Mouse (Mus musculus): ENCODE data around the gene Ip6k3. TPM values are rescaled to one million over a fixed set of nuclear protein-coding genes. Genes with fewer than 3 reads are reported as not detected.

Ip6k3 gene
- total and polyA plus RNA-seq, 2 experiments from 2014 or later, result 0.31 TPM; not detected in 1

DNA sequence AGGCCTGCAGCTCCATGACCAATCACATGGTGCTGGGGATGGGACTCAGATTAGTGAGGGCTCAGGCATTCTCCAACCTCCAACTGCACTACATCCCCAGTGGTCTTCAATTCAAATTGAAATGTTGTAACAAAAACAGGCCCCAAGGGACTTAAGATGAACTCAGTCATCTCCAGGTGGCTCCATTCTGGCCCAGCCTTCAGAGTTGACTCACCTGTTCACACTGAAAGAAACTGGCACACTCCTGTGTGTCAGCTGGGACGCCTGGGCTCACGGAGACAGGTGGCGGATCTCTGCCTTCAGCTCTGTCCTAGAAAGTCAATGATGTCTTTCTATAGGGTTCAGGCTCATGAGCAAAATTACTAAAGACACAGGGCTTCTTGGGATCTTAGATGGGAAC lies 18.5 kb upstream of the Ip6k3 start:
- WGBS, result 78% methylated on average over 3 of the region's 3 CpGs
- ATAC-seq (no peak), DNase-seq (ENCODE audit: low spot score) (no peak)
- Histone ChIP-seq H3K4me2 (ENCODE audit: low read depth, low read length) (no peak overlapping the region), H3K9me3 (ENCODE audit: low read length) (no peaks in the 10 kb centered on the region), H3K27ac (no peak overlapping the region), H3K27me3 (ENCODE audit: insufficient read depth, low read length) (no peaks in the 10 kb centered on the region), H3K4me3 (ENCODE audit: low read length) (no peak overlapping the region), H3K9ac (replicated peaks; ENCODE audit: low read length) (no peak overlapping the region), H3K4me1 (ENCODE audit: insufficient read depth, low read length) (no peaks in the 10 kb centered on the region), H3K36me3 (ENCODE audit: insufficient read depth, low read length) (peaks cover 5% of the 10 kb centered on the region; the same call in 1 of the 2 replicates)
- TF ChIP-seq CTCF (IDR thresholded peaks at IDR 0.05; ENCODE audit: low read depth), result no peak

DNA sequence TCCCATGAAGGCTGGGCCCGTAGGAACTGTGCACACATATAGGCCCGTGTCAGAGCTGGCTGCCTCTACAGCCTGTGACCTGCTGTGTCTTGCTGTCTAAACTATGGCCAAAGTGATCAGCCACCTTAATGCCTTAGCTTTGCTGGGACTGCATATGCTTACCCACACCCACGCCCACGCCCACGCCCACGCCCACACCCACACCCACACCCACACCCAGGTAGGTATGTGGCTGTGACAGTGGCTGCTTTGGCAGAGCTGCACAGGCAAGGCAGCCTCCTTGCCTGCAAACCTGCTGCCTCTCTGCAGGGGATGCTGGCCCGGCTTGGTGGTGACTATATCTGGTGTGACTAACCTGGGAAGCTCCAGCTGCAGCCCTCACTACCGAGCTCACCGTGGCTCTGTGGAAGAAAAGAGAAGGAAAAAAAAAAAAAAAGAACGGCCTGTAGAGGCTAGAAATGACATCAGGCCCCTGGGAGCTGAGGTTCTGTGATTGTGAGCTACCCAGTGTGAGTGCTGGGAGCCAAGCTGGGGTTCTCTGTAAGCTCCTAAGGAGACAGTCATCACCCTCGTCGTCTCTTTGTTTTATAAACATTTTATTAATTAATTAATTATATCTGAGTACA lies 16.2 kb upstream of the Ip6k3 start:
- no peak for TF ChIP-seq CTCF (IDR thresholded peaks at IDR 0.05; ENCODE audit: low read depth)
- Histone ChIP-seq H3K4me1 (ENCODE audit: insufficient read depth, low read length) (no peaks in the 10 kb centered on the region), H3K27ac (no peak overlapping the region), H3K9ac (replicated peaks; ENCODE audit: low read length) (no peak overlapping the region), H3K27me3 (ENCODE audit: insufficient read depth, low read length) (no peaks in the 10 kb centered on the region), H3K9me3 (ENCODE audit: low read length) (no peaks in the 10 kb centered on the region), H3K36me3 (ENCODE audit: insufficient read depth, low read length) (no peaks in the 10 kb centered on the region), H3K4me2 (ENCODE audit: low read depth, low read length) (no peak overlapping the region), H3K4me3 (ENCODE audit: low read length) (no peak overlapping the region)
- ATAC-seq, result no peak
- no peak for DNase-seq (ENCODE audit: low spot score)
- 82% methylated on average over 12 of the region's 12 CpGs for WGBS

DNA sequence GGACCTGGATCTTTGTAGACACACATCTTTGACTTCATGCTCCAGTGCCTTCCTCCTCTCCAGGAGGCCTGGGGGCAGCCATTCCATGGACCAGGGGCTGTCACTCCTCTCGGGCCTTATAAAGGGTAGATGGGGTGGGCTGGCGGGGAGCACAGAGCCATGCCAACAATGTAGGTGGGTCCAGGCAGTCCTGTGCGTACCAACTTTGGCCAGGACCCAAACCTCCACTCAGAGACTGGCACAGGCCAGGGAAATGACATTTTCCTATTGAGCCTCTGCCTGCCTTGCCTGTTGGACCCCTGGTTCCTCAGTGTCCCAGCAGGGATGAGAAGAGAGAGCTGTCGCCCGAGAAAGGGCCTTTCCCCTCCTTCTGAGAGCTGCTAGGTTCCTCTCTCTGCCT lies 14.8 kb upstream of the Ip6k3 start:
- no peak overlapping the region for H3K27ac ChIP-seq
- no peaks in the 10 kb centered on the region for H3K36me3 ChIP-seq (ENCODE audit: insufficient read depth, low read length)
- no peak overlapping the region for H3K4me3 ChIP-seq (ENCODE audit: low read length)
- H3K4me2 ChIP-seq (ENCODE audit: low read depth, low read length), result no peak overlapping the region
- no peaks in the 10 kb centered on the region for H3K9me3 ChIP-seq (ENCODE audit: low read length)
- 34% methylated on average over 5 of the region's 5 CpGs for WGBS
- ATAC-seq (no peak), DNase-seq (ENCODE audit: low spot score) (no peak)
- H3K4me1 ChIP-seq (ENCODE audit: insufficient read depth, low read length), result no peaks in the 10 kb centered on the region
- no peak for TF ChIP-seq CTCF (IDR thresholded peaks at IDR 0.05; ENCODE audit: low read depth)
- H3K9ac ChIP-seq (replicated peaks; ENCODE audit: low read length), result no peak overlapping the region
- H3K27me3 ChIP-seq (ENCODE audit: insufficient read depth, low read length), result no peaks in the 10 kb centered on the region

DNA sequence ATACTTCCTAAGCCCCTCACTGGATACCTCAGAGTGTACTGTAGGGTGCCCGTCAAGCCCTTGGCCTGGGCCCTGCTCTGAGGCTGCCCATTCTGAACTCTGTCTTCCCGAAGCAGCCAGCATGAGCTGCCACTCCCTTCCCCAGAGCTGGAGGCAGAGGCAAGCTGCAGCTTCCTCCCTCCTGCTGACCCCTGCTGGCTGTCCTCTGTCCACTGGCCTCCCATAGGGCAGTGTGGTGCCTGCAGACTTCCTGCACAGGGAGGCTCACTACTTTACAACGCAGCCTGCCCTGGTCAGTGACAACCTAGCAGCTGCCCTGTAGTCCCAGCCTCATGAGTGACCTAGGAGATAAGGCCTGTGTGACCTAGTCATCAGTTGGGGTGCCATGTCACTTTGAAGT lies 14.1 kb upstream of the Ip6k3 start:
- DNase-seq (ENCODE audit: low spot score), result no peak
- ATAC-seq, result no peak
- Histone ChIP-seq H3K27ac (no peak overlapping the region), H3K27me3 (ENCODE audit: insufficient read depth, low read length) (no peaks in the 10 kb centered on the region), H3K9ac (replicated peaks; ENCODE audit: low read length) (no peak overlapping the region), H3K36me3 (ENCODE audit: insufficient read depth, low read length) (no peaks in the 10 kb centered on the region), H3K4me2 (ENCODE audit: low read depth, low read length) (no peak overlapping the region), H3K9me3 (ENCODE audit: low read length) (no peaks in the 10 kb centered on the region), H3K4me1 (ENCODE audit: insufficient read depth, low read length) (no peaks in the 10 kb centered on the region), H3K4me3 (ENCODE audit: low read length) (no peak overlapping the region)
- WGBS, result 37% methylated on average over 3 of the region's 3 CpGs
- peak; percentile 48 for TF ChIP-seq CTCF (IDR thresholded peaks at IDR 0.05; ENCODE audit: low read depth)

DNA sequence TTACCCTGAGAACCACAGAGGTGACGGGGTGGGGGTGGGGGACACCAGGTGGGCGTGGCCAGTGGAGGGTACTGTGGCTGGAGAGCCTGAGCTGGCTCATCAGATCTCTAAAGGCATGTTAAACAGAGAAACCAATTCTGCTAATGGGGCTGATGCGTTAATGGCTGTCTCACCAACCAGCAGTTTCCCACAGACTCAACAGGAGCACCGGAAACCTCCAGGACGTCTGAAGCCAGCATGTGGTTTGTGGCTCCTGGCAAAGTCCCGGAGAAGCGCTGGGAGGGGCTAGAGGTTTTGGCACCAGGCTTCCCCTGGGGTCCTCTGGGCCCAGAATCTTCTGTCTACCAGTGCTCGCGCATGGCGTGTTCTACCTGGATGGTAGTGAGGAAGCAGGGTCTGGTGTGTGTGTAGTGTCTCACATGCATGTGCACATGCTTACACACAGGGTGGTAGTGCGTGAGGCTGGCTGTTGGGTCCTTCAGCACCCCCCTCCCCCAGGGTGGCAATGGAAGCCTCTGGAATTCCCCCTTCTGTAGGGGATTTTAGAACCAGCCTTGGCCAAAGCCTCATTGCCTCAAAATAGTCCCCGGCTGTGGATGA lies 12.2 kb upstream of the Ip6k3 start:
- Histone ChIP-seq H3K4me1 (ENCODE audit: insufficient read depth, low read length) (0 out of 2 replicates have a peak, but pooled peaks cover 7% of the 10 kb centered on the region), H3K27ac (no peak overlapping the region), H3K27me3 (ENCODE audit: insufficient read depth, low read length) (no peaks in the 10 kb centered on the region), H3K9me3 (ENCODE audit: low read length) (no peaks in the 10 kb centered on the region), H3K9ac (replicated peaks; ENCODE audit: low read length) (no peak overlapping the region), H3K4me3 (ENCODE audit: low read length) (no peak overlapping the region), H3K4me2 (ENCODE audit: low read depth, low read length) (no peak overlapping the region), H3K36me3 (ENCODE audit: insufficient read depth, low read length) (no peaks in the 10 kb centered on the region)
- DNase-seq (ENCODE audit: low spot score) (no peak), ATAC-seq (no peak)
- 64% methylated on average over 12 of the region's 12 CpGs for WGBS
- TF ChIP-seq CTCF (IDR thresholded peaks at IDR 0.05; ENCODE audit: low read depth), result no peak

DNA sequence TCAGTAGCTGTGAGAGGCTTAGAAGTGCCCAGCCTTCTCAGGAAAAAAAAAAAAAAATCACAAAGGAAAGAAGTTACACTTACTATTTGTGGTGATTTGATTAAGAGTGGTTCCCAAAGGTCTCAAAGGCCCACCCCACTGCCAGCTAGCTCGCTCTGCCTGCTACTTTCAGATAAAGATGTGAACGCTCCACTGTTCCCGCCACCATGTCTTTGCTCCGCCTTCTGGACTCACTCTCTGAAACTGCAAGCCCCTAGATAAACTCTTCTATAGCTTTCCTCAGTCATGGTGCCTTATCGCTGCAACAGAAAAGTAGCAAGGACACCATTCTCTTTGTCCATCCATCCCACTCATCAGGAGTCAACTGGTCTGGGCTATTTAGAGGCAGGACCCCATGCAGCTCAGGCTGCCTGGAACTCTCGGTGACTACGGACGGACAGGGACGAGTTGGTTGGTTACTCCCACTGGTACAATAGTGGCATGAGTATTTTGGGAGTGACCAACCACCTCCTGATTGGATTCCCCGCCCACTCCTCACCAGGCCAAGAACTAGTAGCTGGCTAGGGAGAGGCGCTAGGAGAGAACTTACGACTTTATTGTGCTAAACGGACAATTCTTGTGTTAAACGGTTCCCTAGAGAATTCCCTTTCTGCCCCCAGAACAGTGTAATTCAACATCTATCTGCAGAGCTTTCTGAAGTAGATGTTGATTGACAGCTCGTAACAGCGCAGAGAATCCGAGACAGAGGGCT lies 11.0 kb upstream of the Ip6k3 start:
- Histone ChIP-seq H3K4me2 (ENCODE audit: low read depth, low read length) (no peak overlapping the region), H3K27ac (no peak overlapping the region), H3K4me1 (ENCODE audit: insufficient read depth, low read length) (0 out of 2 replicates have a peak, but pooled peaks cover 7% of the 10 kb centered on the region), H3K9me3 (ENCODE audit: low read length) (no peaks in the 10 kb centered on the region), H3K4me3 (ENCODE audit: low read length) (no peak overlapping the region), H3K27me3 (ENCODE audit: insufficient read depth, low read length) (no peaks in the 10 kb centered on the region), H3K9ac (replicated peaks; ENCODE audit: low read length) (no peak overlapping the region), H3K36me3 (ENCODE audit: insufficient read depth, low read length) (no peaks in the 10 kb centered on the region)
- WGBS, result 87% methylated on average over 17 of the region's 17 CpGs
- ATAC-seq (no peak), DNase-seq (ENCODE audit: low spot score) (no peak)
- no peak for TF ChIP-seq CTCF (IDR thresholded peaks at IDR 0.05; ENCODE audit: low read depth)
